Mouse (Mus musculus) layer of hippocampus, adult 2 months (tissue): ENCODE measurements around the gene Rnf182. TPM values are rescaled to one million over a fixed set of nuclear protein-coding genes. Genes with fewer than 3 reads are reported as not detected.

Experiments
- DNase-seq, 2 experiments: peaks; one replicate each; pipeline ENCODE4 v3.0.0; 2022; ENCODE audit warnings: low spot score in 2 of 2
- H3K27ac ChIP-seq: fragments of 200-600 bp; 2 replicates; pipeline ENCODE4 v1.8.1; 2022
- H3K4me3 ChIP-seq: fragments of 200-600 bp; 2 replicates; pipeline ENCODE4 v1.8.1; 2022; ENCODE audit warnings: mild to moderate bottlenecking
- CTCF ChIP-seq: fragments of 200-600 bp; conservative IDR thresholded peaks from 2 replicates; pipeline ENCODE4 v1.8.1; 2022; ENCODE audit warnings: antibody characterized with exemption, mild to moderate bottlenecking, moderate library complexity
- total RNA-seq, 2 experiments: library from RNA; stranded (reverse); gene quantifications; 2 replicates each; pipeline ENCODE4 v1.2.3; 2021

Gene Rnf182
- total RNA-seq, 2 experiments from 2014 or later: 35.8 to 37.8 TPM

DNA sequence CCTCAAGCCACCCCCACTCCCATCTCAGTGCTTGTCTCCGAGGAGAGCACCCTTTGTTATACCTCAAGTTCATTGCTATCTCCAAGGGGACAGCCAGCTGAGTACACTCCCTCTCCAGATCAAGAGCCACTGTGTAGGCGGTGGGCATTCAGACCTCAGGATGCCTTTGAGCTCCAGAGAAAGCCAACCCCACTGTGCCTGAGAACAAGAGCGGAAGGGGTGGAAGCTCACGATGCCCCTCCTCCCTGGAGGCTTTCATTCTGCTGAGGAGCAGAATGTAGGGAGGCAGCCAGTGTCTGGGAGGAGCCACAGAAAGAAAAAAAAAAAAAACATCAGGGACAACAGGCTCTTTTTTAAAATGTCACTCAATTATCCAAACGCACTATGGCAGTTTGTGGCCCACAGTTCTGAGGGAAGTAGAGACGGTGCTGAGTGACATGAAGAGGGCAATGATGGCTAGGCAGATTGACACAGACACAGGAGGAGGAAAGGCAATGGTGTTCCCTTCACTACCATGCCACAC is 101.1 kb downstream of the Rnf182 start:
- Histone ChIP-seq H3K4me3 (no peak overlapping the region), H3K27ac (no peak overlapping the region)
- no peak for DNase-seq
- TF ChIP-seq CTCF: no peak

DNA sequence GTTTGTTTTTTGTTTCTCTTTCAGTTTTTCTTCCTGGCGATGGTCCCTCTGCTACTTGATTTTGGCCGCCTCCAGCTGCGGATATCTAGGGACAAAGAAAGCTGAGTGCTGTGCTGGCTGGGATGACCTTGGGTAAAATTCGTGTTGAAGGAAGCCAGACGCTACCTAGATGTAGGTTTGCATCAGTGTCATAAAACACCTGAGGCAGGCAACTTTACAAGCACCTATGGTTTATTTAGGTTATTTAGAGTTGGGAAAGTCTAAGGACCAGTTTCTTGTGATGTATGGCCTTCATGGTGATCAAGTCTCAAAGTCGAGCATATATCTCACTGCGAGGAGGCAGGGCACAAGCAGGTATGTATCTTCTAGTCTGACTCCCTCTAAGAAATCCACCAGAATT is 102.7 kb downstream of the Rnf182 start:
- TF ChIP-seq CTCF: no peak
- Histone ChIP-seq H3K27ac (no peak overlapping the region), H3K4me3 (no peak overlapping the region)
- no peak for DNase-seq

- Histone ChIP-seq H3K27ac (no peak overlapping the region), H3K4me3 (no peak overlapping the region)
- TF ChIP-seq CTCF: no peak
- no peak for DNase-seq
These were observed 105.0 kb downstream of the Rnf182 start for GRCm38 (mm10) chr13:43720496-43720895.

Other genes with a start within 250 kb of the Rnf182 start
- gene Nol7, start 217.3 kb upstream of the Rnf182 start, total RNA-seq: 10 to 100 TPM; 88.4 to 89.6 TPM
- 10 to 100 TPM; 82.5 to 85.2 TPM for gene Ranbp9, start 134.4 kb upstream of the Rnf182 start, total RNA-seq
- gene Mcur1, start 55.5 kb upstream of the Rnf182 start, total RNA-seq: 10 to 100 TPM; 20.6 to 25.6 TPM
- gene Cd83, start 169.1 kb downstream of the Rnf182 start, total RNA-seq: 1 to 10 TPM; 7.5 to 8.3 TPM